Mouse (Mus musculus): Measurements from ENCODE around the gene Foxn2.

The Foxn2 gene

GRCm38 (mm10) chr17:88494772-88495132, 54.2 kb downstream of the Foxn2 start:
- DNase-seq: no peak

GRCm38 (mm10) chr17:88498090-88498682, 57.7 kb downstream of the Foxn2 start:
- no peak for DNase-seq

- no peak for DNase-seq
These were observed 63.5 kb downstream of the Foxn2 start for GRCm38 (mm10) chr17:88504056-88504455.

GRCm38 (mm10) chr17:88505275-88505723, 64.8 kb downstream of the Foxn2 start:
- DNase-seq: no peak

GRCm38 (mm10) chr17:88505941-88506340, 65.4 kb downstream of the Foxn2 start:
- no peak for DNase-seq

GRCm38 (mm10) chr17:88507376-88507775, 66.9 kb downstream of the Foxn2 start:
- peak; percentile 51 for DNase-seq

- DNase-seq: peak; percentile 81
These were observed 68.5 kb downstream of the Foxn2 start for GRCm38 (mm10) chr17:88508846-88509508.

- DNase-seq: no peak
These were observed 69.5 kb downstream of the Foxn2 start for GRCm38 (mm10) chr17:88509999-88510398.

- peak; percentile 91 for DNase-seq
These were observed 70.6 kb downstream of the Foxn2 start for GRCm38 (mm10) chr17:88511095-88511551.

GRCm38 (mm10) chr17:88516477-88516876, 76.0 kb downstream of the Foxn2 start:
- no peak for DNase-seq

- DNase-seq: peak; percentile 35
These were observed 87.3 kb downstream of the Foxn2 start for GRCm38 (mm10) chr17:88527781-88528180.

GRCm38 (mm10) chr17:88529519-88530235, 89.2 kb downstream of the Foxn2 start, which contains the start of gene Ppp1r21:
TSS of gene Ppp1r21 (plus strand) at chr17:88530118.
- DNase-seq: peak; percentile 99

- DNase-seq: no peak
These were observed 89.7 kb downstream of the Foxn2 start for GRCm38 (mm10) chr17:88530236-88530619.

- DNase-seq: no peak
These were observed 90.2 kb downstream of the Foxn2 start for GRCm38 (mm10) chr17:88530667-88531066.

- no peak for DNase-seq
These were observed 90.7 kb downstream of the Foxn2 start for GRCm38 (mm10) chr17:88531176-88531575.

GRCm38 (mm10) chr17:88537842-88538430, 97.4 kb downstream of the Foxn2 start:
- DNase-seq: no peak

Data from lung, postnatal 14 days (tissue).